Mouse (Mus musculus) natural killer cell, adult 2 months (primary cell): ENCODE results near the gene Ss18l1.

Source experiments
- DNase-seq, 2 experiments: peaks; one replicate each; pipeline ENCODE4 v3.0.0; 2022; ENCODE audit warnings: low spot score in 2 of 2

The Ss18l1 gene

GRCm38 (mm10) chr2:180040406-180040805, 1.9 kb upstream of the Ss18l1 start:
- no peak for DNase-seq

DNA sequence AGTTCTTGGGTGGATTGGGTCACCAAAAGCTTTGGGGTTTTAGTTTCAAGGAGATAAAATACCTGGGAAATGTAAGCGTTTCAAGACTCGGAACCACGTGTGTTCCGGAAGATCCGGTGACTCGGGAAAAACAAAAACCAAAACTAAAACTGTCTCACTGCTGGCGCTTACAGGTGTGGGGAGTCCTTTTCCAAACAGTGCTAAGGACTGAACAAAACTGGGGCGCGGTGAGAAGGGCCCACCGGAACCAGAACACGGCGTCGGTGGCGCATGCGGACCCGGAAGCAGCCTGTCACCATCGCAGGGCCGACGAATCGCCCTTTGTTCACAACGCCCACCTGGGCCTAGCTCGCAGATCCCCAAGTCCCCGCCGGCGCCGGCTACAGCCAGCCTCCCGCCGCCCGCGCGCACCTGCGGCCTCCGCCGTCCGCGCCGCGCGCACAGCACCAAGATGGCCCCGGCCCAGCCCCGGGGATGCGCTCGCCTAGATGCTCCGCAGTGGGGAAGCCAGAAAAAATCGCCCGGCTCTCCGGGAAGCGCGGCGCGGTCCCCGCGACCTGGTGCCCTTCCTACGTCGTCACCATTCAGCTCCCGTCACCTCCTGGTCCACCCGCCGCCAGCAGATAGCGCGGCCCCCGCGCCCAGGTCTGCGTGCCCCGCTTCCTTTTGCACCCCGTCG, 593 bp upstream of the Ss18l1 start:
- peak in 1 of 2 experiments; percentile 13 for DNase-seq

DNA sequence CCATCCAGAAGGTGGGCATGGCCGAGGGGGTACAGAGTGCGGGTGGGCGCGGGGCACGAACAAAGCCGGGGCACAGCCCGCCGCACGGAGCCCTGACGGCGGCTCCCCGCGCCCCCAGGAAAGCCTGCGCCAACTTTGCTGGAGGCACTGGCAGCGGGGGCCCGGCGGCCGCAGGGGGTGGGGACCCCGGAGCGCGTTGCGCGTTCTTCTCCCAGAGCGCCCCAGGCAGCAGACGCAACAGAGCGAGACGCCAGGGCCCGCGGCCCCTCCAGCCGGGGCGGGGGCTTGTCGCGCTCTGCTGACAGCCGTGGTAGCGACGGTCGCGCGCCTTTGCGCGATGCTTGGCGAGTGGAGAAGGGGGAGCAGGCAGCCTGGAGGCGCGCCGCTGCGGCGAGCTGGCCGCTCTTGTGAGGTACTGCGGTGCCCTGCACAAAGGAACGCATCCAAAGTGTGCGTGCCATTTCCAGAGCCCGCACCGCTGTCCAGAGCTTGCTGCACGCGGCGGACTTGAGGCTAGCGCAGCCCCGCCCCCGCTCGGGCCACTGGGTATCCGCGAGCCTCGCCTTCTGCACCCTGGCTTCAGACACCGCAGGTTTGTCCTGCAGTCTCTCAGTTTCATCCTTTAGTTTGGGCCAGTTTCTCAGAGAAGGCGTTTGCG, 678 bp downstream of the Ss18l1 start:
- DNase-seq: peak; percentile 18 to 44

DNA sequence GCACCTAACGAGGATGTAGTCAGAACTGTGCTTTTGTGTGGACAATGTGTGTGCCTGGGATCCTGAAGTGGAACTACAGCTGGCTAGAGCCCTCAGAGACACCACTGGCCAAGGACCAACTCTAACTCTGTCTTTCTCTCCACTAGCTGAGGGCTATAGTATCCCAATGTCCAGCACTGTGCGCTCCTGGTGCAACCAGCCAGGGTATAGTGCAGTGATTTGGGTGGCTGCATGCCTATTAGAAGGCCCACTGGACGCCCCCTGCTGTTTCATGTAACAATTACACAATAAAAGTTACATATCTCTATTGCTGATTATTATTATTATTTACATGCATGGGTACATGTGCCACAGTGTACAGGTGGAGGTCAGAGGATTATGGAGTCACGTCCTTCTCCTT, 3.0 kb downstream of the Ss18l1 start:
- peak; percentile 52 to 58 for DNase-seq

DNA sequence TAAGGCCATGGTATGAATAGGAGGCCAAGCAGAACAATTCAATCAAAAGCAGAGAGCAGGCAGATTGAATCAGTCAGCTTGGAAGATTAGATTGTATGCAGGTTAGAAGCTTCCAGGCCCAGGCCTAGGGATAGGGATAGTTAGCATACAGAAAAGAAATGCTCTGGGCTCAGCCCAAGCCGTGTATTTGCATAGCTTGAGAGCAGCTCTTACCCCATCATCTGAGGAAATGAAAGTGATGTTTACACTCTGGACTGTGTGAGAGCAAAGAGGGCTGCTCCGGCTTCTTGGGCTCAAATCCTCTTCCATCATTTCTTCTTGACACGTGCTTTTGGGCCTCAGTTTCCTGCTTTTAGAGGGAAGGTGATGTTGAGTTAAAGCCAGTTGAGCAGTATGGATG, 5.3 kb downstream of the Ss18l1 start:
- no peak for DNase-seq

DNA sequence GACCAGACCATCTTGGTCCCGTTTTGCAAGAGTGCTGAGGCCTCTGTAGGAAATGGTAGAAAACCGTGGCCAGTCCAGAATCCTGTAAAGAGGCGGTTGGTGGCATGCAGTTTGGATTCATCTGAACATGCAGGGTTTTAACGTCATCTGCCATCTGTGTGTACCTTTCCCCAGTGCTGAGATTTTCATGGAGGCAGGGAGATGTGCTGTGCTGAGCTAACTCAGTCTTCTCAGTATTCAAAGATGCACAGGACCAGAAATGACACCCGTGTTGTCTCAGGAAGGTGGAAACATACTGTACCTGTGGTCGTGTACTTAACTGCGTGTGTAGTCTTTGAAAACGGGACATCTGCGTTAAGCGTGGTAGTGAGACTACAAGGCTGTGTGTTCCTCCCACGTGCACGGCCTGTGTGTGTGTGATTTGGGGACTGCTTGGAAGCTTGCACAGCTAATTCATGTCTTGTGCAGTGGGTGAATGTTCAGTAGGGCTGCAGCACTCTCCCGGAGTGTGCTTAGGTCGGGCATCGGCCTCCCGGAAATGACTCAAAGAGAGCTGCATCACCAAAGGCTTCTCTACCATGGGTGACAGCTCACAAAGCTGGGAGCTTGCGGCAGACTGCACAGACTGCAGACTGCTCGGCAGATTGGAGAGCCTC, 5.8 kb downstream of the Ss18l1 start:
- DNase-seq: no peak

- DNase-seq: peak; percentile 72 to 83
These were observed 8.7 kb downstream of the Ss18l1 start for GRCm38 (mm10) chr2:180050986-180051385.

DNA sequence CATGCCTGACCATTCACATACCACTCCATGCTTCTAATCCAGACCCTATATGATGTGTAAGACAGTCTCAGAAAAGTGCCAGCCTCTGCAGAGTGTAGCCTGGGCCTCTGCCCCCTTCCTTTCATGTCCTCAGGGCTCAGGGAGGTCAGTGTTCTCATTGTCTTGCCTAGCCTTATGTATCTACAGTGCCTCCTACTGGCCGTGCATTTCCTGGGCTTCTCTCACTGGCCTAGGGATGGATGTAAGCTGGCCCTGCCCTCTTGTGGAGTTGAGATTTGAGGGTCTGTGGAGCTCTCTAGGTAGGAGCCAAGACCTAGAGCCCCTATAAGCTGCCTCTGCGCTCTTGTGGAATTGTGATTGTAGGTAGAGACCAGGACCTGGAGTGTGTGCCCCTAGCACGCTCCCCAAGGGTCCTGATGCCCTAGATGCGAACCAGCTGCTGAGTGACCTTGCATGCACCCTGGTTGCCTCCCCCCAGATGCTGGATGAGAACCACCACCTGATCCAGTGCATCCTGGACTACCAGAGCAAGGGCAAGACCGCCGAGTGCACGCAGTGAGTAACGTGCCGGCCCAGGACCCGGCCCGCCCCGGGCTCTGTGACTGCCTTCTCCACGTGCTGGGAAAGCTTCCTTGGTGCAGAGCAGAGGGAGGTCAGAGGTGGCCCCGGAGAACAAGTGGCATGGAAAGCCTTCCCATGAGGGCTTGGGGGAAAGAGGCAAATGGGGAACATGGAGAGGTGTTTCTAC, 9.9 kb downstream of the Ss18l1 start:
- DNase-seq: peak in 1 of 2 experiments; percentile 30

GRCm38 (mm10) chr2:180053001-180053400, 10.7 kb downstream of the Ss18l1 start:
- no peak for DNase-seq

DNA sequence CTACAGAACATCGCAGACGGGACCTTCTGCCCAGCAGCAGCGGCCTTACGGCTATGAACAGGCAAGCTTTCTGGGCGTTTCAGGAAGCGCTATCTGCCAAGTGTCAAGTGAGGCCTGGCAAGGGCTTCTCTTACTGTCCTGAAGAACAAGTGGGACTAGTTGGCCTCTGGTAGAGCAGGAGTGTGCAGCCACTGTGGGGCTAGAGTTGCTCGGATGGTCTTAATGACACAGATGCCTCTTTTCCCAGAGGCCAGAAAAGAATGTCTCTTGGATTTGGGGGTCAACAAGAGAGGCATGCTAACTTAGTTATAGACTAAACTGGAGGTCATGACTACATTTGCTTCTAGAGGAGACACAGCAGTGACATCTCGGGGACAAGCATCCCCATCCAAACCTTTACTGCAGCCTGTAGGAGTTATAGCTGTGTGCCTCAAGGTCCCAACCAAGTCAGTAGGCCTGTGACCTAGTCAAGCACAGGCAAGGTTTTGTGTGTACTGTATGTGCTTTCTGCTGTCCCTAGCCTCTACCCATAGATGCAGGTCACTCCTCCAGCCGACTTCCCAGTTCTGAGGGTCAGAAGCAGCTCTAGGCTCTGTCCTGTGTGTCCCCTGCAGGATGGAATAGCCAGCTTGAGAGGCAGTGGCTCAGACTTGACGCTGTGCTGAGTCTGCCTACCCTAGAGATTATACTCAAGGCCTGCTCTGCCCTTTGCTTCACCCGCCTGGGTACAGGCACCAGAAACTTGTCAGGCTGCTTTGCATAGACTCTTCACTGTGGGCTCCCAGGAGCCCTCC, 21.2 kb downstream of the Ss18l1 start:
- DNase-seq: no peak

DNA sequence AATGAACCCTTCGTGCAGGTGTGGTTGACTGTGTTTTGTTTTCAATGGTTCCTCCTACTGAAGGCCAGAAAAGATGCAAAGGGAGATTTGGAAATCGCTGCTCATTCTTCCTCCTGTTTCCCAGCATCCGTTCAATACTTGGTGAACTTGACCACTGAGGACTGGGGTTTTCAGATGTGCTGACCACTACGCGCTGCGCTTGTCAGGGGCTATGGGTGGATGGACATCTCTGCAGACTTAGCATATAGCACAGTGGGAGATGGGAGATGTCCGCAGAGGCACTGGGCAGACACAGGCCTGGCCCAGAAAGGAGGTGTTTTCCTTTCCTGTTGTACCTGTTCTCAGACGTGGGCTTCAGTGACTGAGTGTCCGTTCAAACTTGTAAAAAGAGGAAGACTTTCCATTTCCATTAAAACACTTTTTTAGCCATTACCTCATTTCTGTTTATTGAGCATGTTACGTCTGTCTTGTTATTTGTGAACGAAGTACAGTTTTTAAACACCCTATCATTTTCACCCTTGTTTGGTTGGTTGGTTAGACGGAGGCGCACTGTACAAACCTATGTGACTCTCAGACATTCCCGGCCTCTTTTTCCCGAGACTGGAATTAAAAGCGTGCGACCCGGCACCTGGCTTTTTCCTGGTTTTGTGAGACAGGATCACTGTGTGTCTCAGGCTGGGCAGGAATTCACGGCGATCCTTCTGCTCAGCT, 27.6 kb downstream of the Ss18l1 start:
- DNase-seq: no peak

DNA sequence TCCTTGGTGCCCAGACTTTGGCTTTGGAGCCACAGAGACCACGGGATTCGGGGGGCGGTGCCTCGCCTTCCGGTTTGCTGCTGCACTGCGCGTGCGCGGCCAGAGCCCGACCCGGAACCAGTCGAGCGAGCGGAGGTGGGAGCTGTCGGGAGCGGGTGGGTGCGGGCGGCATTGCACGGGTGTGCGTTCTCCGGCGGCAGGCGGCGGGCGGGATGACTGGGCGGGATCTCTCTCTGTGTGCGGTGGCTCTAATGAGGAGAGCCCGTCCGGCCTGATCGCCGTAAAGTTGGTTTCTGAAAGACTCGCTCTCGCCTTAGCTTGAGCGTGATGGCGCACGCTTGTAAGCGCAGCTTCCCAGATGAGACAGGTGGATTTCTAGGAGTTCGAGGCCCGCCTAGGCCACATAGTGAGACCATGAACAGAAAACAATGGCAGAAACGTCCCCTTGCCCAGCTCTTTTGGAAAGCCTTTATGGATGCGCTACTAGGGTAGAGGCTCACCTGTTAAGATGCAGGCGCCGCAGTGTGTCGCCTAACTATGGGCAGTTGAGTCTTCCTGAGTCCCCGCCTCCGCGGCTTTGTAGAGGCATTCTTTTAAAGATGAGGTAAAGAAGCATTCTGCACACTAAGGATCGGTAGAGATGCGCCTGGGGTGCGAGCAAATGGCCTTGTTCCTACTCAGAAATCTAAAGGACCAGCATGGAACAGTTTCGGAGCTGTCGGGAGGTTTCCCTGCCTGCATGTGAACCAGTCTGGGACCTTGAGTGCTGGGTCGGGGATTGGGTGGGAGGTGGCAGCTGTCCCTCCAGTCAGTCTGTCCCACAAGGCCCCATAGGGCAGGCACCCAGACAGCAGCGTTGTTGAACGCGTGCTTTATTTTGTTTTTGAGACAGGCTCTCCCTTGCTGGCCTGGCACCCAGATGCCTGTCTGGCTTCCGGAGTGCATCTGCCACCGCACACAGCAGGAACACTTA, 28.5 kb downstream of the Ss18l1 start, which contains the start of gene Mtg2:
TSS of gene Mtg2 (plus strand) at position 108 of the 973 bp plus-strand sequence.
- peak; percentile 87 to 90 for DNase-seq

DNA sequence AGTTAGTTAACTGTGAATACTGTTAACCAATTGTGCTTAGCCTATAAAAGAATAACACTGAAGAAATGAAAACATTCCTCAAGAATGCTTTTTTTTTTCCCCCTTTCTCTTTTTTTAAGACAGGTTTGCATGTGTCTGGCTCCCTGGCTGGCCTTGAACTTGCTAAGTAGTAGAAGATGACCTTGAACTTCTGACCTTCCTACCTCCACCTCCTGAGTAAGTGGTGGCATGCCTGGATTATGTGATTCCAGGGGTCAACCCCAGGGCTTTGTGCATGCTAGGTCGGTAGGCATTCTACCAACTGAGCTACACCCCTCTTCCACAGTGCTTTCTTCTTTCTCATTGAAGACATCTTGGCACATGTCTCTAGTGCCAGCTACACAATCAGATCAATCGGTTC, 29.4 kb downstream of the Ss18l1 start:
- no peak for DNase-seq

DNA sequence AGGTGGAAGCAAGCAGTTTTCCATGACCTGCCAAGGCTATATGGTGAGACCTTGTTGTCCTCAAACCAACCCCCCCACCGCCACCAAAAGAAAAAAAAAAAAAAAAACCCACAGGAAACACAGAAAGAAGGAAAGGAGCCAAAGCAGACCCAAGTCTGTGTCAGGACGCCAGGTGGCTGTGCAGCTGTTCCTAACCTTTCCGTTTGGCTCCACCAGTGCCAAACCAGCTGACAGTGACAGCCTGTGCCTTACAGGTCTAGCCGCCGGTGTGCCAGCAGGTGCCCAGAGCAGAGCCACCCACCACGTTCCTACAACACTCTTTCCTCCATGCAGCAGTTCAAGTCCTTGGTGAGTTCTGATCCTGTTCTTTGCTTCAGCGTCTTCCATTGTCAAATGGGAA, 30.6 kb downstream of the Ss18l1 start:
- no peak for DNase-seq

DNA sequence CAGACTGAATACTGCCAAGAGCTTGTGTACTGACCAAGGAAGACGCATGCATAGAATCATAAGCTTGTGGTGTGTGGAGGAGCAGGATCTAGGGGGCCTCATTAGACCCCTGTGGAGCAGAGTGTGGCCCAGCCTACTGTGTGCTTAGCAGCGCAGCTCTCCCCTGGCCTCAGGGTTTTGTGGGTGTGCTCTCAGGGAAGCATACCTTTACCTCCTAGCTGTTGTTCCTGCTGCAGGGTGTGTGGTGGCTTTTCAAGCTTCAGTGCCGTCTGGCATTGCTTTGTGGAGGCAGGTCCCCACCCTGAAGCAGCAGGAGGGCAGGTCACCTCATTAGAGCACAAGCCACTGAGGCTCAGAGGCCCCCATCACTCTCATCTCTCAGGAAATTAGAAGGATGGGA, 35.3 kb downstream of the Ss18l1 start:
- DNase-seq: no peak

DNA sequence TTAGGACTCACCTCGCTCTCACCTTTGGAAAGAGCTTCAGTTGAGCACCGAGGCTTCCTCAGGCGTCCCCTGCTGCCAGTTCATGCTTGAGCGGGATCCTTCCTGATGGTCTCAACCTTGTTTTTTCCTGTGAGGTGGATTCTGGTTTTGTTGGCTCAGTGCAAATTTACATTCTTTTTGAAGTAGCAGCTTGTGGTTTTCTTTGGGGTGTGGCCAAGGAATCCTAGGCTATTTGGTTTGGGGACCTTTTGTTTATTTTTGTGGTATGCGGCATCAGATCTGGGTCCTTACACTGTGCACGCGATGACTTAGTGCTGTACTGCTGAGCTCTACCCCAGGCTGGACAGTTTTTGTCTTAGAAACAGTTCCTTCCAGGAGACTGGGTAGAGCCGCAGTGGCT, 38.4 kb downstream of the Ss18l1 start:
- DNase-seq: no peak

- DNase-seq: no peak
These were observed 40.8 kb downstream of the Ss18l1 start for GRCm38 (mm10) chr2:180083063-180083462.

- no peak for DNase-seq
These were observed 42.3 kb downstream of the Ss18l1 start for GRCm38 (mm10) chr2:180084565-180084964.

GRCm38 (mm10) chr2:180085926-180086636, 43.8 kb downstream of the Ss18l1 start:
- DNase-seq: no peak
